Mouse (Mus musculus) forebrain, embryonic 13.5 days (tissue): ENCODE measurements around the gene Tax1bp1. TPM values are rescaled to one million over a fixed set of nuclear protein-coding genes. Genes with fewer than 3 reads are reported as not detected.

Source experiments
- ATAC-seq: fragments of 200-750 bp; cut with Nextera tagmentation; 2 replicates; pipeline ENCODE4 v1.8.0; 2017
- H3K27ac ChIP-seq: fragments of 300-500 bp; sonication (generic); 2 replicates; pipeline ENCODE4 v1.5.1; 2015; ENCODE audit warnings: inconsistent platforms, mild to moderate bottlenecking, moderate library complexity
- H3K27me3 ChIP-seq: fragments of 300-500 bp; sonication (generic); 2 replicates; pipeline ENCODE4 v1.6.1; 2015; ENCODE audit warnings: mild to moderate bottlenecking, inconsistent platforms
- H3K36me3 ChIP-seq: fragments of 300-500 bp; sonication (generic); 2 replicates; pipeline ENCODE4 v1.6.1; 2015; ENCODE audit warnings: mild to moderate bottlenecking, inconsistent platforms; ENCODE audit not compliant: poor library complexity, severe bottlenecking
- H3K4me1 ChIP-seq: fragments of 300-500 bp; sonication (generic); 2 replicates; pipeline ENCODE4 v1.6.1; 2015; ENCODE audit warnings: inconsistent platforms
- H3K4me2 ChIP-seq: fragments of 300-500 bp; sonication (generic); 2 replicates; pipeline ENCODE4 v1.6.1; 2015; ENCODE audit warnings: inconsistent platforms, mild to moderate bottlenecking, moderate library complexity
- H3K4me3 ChIP-seq: fragments of 300-500 bp; sonication (generic); 2 replicates; pipeline ENCODE4 v1.5.1; 2015; ENCODE audit warnings: mild to moderate bottlenecking, inconsistent platforms
- H3K9ac ChIP-seq: fragments of 300-500 bp; sonication (generic); 2 replicates; pipeline ENCODE4 v1.6.1; 2015; ENCODE audit warnings: mild to moderate bottlenecking, inconsistent platforms
- H3K9me3 ChIP-seq: fragments of 300-500 bp; sonication (generic); replicated peaks from 2 replicates; pipeline ENCODE4 v1.6.1; 2016; ENCODE audit warnings: inconsistent platforms
- WGBS: fragments of 180-500 bp; shearing (Covaris S2); methylation state at CpG from one replicate; pipeline ENCODE4 v1.1.7; 2015; 5-methylcytosine and 5-hydroxymethylcytosine counted together
- polyA plus RNA-seq: library from polyadenylated mRNA; unstranded; fragments of >200 nt; fragmentation: Nextera tagmentation; extraction: Ambion mirVana; gene quantifications from 2 replicates; pipeline ENCODE4 v1.2.1, GENCODE M21; 2015

The Tax1bp1 gene
- polyA plus RNA-seq, 1 experiment from 2014 or later: 160 TPM

- no peak overlapping the region for H3K9ac ChIP-seq
- H3K4me2 ChIP-seq: no peak overlapping the region
- H3K27me3 ChIP-seq: 0 out of 2 replicates have a peak, but pooled peaks cover 2% of the 10 kb centered on the region
- no peak overlapping the region for H3K27ac ChIP-seq
- 77% methylated on average over 6 of the region's 6 CpGs for WGBS
- H3K9me3 ChIP-seq: no peaks in the 10 kb centered on the region
- ATAC-seq: no peak
- H3K4me1 ChIP-seq: peaks cover 5% of the 10 kb centered on the region; the same call in 1 of the 2 replicates
- H3K4me3 ChIP-seq: no peak overlapping the region
- no peaks in the 10 kb centered on the region for H3K36me3 ChIP-seq
These were observed 31.6 kb upstream of the Tax1bp1 start for GRCm38 (mm10) chr6:52681847-52682485.

GRCm38 (mm10) chr6:52682607-52683006 lies 30.9 kb upstream of the Tax1bp1 start:
- Histone ChIP-seq H3K9me3 (no peaks in the 10 kb centered on the region), H3K9ac (no peak overlapping the region), H3K36me3 (no peaks in the 10 kb centered on the region), H3K4me2 (no peak overlapping the region), H3K27me3 (0 out of 2 replicates have a peak, but pooled peaks cover 2% of the 10 kb centered on the region), H3K27ac (no peak overlapping the region), H3K4me1 (peaks cover 5% of the 10 kb centered on the region; the same call in 1 of the 2 replicates), H3K4me3 (no peak overlapping the region)
- 84% methylated on average over 3 of the region's 3 CpGs for WGBS
- ATAC-seq: no peak

- H3K27ac ChIP-seq: no peak overlapping the region
- H3K36me3 ChIP-seq: no peaks in the 10 kb centered on the region
- no peak for ATAC-seq
- no peak overlapping the region for H3K9ac ChIP-seq
- WGBS: 54% methylated on average over 5 of the region's 5 CpGs
- H3K4me2 ChIP-seq: no peak overlapping the region
- H3K27me3 ChIP-seq: no peaks in the 10 kb centered on the region
- H3K9me3 ChIP-seq: no peaks in the 10 kb centered on the region
- H3K4me3 ChIP-seq: no peak overlapping the region
- peaks cover 5% of the 10 kb centered on the region; the same call in 1 of the 2 replicates for H3K4me1 ChIP-seq
These were observed 26.5 kb upstream of the Tax1bp1 start for GRCm38 (mm10) chr6:52686901-52687500.

GRCm38 (mm10) chr6:52690365-52690764 lies 23.2 kb upstream of the Tax1bp1 start:
- no peaks in the 10 kb centered on the region for H3K36me3 ChIP-seq
- H3K9me3 ChIP-seq: no peaks in the 10 kb centered on the region
- no peak for ATAC-seq
- H3K27me3 ChIP-seq: no peaks in the 10 kb centered on the region
- H3K4me2 ChIP-seq: no peak overlapping the region
- H3K4me3 ChIP-seq: no peak overlapping the region
- no peak overlapping the region for H3K27ac ChIP-seq
- H3K9ac ChIP-seq: no peak overlapping the region
- WGBS: 92% methylated on average over 3 of the region's 3 CpGs
- no peaks in the 10 kb centered on the region for H3K4me1 ChIP-seq

GRCm38 (mm10) chr6:52691800-52692199 lies 21.7 kb upstream of the Tax1bp1 start:
- Histone ChIP-seq H3K9ac (no peak overlapping the region), H3K4me2 (no peak overlapping the region), H3K4me1 (no peaks in the 10 kb centered on the region), H3K36me3 (no peaks in the 10 kb centered on the region), H3K27me3 (no peaks in the 10 kb centered on the region), H3K9me3 (no peaks in the 10 kb centered on the region), H3K4me3 (no peak overlapping the region), H3K27ac (no peak overlapping the region)
- no peak for ATAC-seq
- WGBS: 92% methylated on average over 4 of the region's 5 CpGs

- Histone ChIP-seq H3K9ac (no peak overlapping the region), H3K4me2 (no peak overlapping the region), H3K4me1 (no peaks in the 10 kb centered on the region), H3K36me3 (no peaks in the 10 kb centered on the region), H3K9me3 (no peaks in the 10 kb centered on the region), H3K27me3 (no peaks in the 10 kb centered on the region), H3K4me3 (no peak overlapping the region), H3K27ac (no peak overlapping the region)
- 90% methylated on average over 6 of the region's 6 CpGs for WGBS
- no peak for ATAC-seq
These were observed 21.0 kb upstream of the Tax1bp1 start for GRCm38 (mm10) chr6:52692451-52693063.

- no peak overlapping the region for H3K27ac ChIP-seq
- no peak overlapping the region for H3K4me3 ChIP-seq
- 74% methylated on average over 4 of the region's 4 CpGs for WGBS
- H3K4me2 ChIP-seq: no peak overlapping the region
- no peaks in the 10 kb centered on the region for H3K36me3 ChIP-seq
- no peaks in the 10 kb centered on the region for H3K4me1 ChIP-seq
- H3K9ac ChIP-seq: no peak overlapping the region
- no peaks in the 10 kb centered on the region for H3K27me3 ChIP-seq
- ATAC-seq: no peak
- no peaks in the 10 kb centered on the region for H3K9me3 ChIP-seq
These were observed 15.5 kb upstream of the Tax1bp1 start for GRCm38 (mm10) chr6:52697964-52698535.

- no peak overlapping the region for H3K9ac ChIP-seq
These were observed 14.5 kb upstream of the Tax1bp1 start for GRCm38 (mm10) chr6:52699050-52699449.

GRCm38 (mm10) chr6:52699899-52700298 lies 13.6 kb upstream of the Tax1bp1 start:
- ATAC-seq: no peak
- H3K4me1 ChIP-seq: no peaks in the 10 kb centered on the region
- no peak overlapping the region for H3K4me3 ChIP-seq
- WGBS: 90% methylated on average over 4 of the region's 4 CpGs
- H3K9ac ChIP-seq: no peak overlapping the region
- H3K36me3 ChIP-seq: no peaks in the 10 kb centered on the region
- no peaks in the 10 kb centered on the region for H3K9me3 ChIP-seq
- H3K27me3 ChIP-seq: no peaks in the 10 kb centered on the region
- no peak overlapping the region for H3K4me2 ChIP-seq
- H3K27ac ChIP-seq: no peak overlapping the region

More at GRCm38 (mm10) chr6:52699050-52699449, 14.5 kb upstream of the Tax1bp1 start:
- ATAC-seq: no peak
- H3K27me3 ChIP-seq: no peaks in the 10 kb centered on the region
- H3K4me1 ChIP-seq: no peaks in the 10 kb centered on the region
- H3K4me2 ChIP-seq: no peak overlapping the region
- H3K36me3 ChIP-seq: no peaks in the 10 kb centered on the region
- no peak overlapping the region for H3K4me3 ChIP-seq
- H3K27ac ChIP-seq: no peak overlapping the region
- H3K9me3 ChIP-seq: no peaks in the 10 kb centered on the region
- WGBS: 85% methylated on average over 1 of the region's 1 CpGs

GRCm38 (mm10) chr6:52703263-52703662 lies 10.3 kb upstream of the Tax1bp1 start:
- no peaks in the 10 kb centered on the region for H3K9me3 ChIP-seq
- no peak overlapping the region for H3K4me3 ChIP-seq
- 94% methylated on average over 2 of the region's 2 CpGs for WGBS
- H3K4me2 ChIP-seq: no peak overlapping the region
- H3K27me3 ChIP-seq: peaks cover 4% of the 10 kb centered on the region; the same call in 1 of the 2 replicates
- H3K4me1 ChIP-seq: no peaks in the 10 kb centered on the region
- no peak overlapping the region for H3K9ac ChIP-seq
- no peaks in the 10 kb centered on the region for H3K36me3 ChIP-seq
- no peak for ATAC-seq
- no peak overlapping the region for H3K27ac ChIP-seq

- Histone ChIP-seq H3K9me3 (no peaks in the 10 kb centered on the region), H3K36me3 (no peaks in the 10 kb centered on the region), H3K27ac (no peak overlapping the region), H3K27me3 (peaks cover 4% of the 10 kb centered on the region; the same call in 1 of the 2 replicates), H3K4me1 (no peaks in the 10 kb centered on the region), H3K9ac (no peak overlapping the region), H3K4me3 (no peak overlapping the region), H3K4me2 (no peak overlapping the region)
- no peak for ATAC-seq
These were observed 8.2 kb upstream of the Tax1bp1 start for GRCm38 (mm10) chr6:52705280-52705679.

GRCm38 (mm10) chr6:52707815-52708214 lies 5.7 kb upstream of the Tax1bp1 start:
- Histone ChIP-seq H3K4me1 (no peaks in the 10 kb centered on the region), H3K4me2 (no peak overlapping the region), H3K9me3 (no peaks in the 10 kb centered on the region), H3K27ac (no peak overlapping the region), H3K27me3 (peaks cover 4% of the 10 kb centered on the region; the same call in 1 of the 2 replicates), H3K9ac (no peak overlapping the region), H3K36me3 (no peaks in the 10 kb centered on the region), H3K4me3 (no peak overlapping the region)
- no peak for ATAC-seq
- WGBS: 90% methylated on average over 5 of the region's 5 CpGs
